Mouse (Mus musculus) granulocyte monocyte progenitor cell, adult 5-6 weeks (primary cell): ENCODE data around the gene Itga9. TPM values are rescaled to one million over a fixed set of nuclear protein-coding genes. Genes with fewer than 3 reads are reported as not detected.
A peak's percentile ranks its signal among the peaks of the same experiment; 100 is the strongest.

ENCODE experiments used
- ATAC-seq: replicated peaks from 2 replicates; pipeline ENCODE4 v1.8.0; 2016; ENCODE audit warnings: mild to moderate bottlenecking, moderate TSS enrichment, inconsistent platforms; ENCODE audit not compliant: poor library complexity, severe bottlenecking
- total RNA-seq, 2 experiments: library from RNA; stranded (forward) in 1 of 2; stranded (reverse) in 1 of 2; fragments of 200-712, 200-1000 nt in 1 of 2; fragments of >200 nt in 1 of 2; fragmentation: Nextera tagmentation in 1 of 2; gene quantifications; 2 replicates each; pipeline ENCODE4 v1.2.3; 2014 to 2017

The Itga9 gene
- total RNA-seq, 2 experiments from 2014 or later: 0.26 TPM; not detected in 1

DNA sequence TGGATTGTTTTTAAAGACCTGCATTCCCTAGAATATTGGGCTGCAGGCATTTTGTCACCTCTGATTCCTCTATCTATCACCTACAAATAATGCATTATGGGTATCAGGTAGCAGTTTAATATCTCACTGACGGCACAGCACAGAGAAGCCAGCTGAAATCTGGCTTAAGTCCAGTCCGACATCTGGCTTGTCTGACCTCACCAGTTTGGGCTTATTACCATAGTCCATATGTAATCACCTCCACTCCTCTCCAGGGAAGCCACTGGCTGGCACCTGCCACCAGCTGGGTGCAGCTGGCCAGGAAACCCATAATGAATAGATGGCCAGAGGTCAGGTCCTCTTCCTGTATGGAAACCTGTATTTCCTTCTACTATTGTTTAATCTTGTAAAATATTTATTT lies 284.2 kb downstream of the Itga9 start:
- ATAC-seq: no peak

DNA sequence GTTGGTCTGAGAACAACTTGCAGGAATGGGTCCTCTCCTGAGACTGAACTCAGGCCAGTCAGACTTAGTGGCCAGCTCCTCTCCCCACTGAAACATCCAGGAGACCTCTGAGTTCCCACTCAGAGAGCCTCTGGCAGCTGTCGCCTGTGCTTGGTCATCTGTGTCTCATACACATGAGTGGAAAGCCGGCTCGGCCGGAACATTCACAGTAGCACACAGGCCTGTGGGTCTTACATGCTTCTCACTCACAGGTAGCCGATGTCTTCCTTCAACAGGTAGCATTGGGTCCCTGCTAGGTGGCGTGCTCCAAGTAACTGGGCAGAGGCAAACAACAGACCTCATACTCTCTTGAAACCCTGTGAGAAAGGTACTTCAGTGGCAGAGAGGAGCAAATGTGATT lies 284.6 kb downstream of the Itga9 start:
- ATAC-seq: no peak

DNA sequence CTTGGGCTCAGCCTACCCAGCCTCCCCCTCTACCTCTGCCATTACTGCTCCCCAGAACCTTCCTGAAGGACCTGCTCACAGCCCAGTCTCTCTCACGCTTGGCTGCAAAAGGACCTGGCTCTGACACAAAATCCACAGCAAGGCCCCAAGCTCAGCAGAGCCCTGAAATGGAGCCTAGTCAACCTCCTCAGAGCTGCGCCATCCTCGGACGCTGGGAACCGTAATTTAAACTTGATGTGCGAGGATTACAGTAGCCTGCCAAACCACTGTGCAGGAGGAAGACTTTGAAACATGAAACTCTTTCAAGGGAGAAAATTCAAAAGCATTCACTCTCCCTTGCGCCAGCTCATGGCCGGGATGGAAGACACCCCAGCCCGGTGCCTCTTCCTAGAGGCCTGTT lies 285.1 kb downstream of the Itga9 start:
- no peak for ATAC-seq

GRCm38 (mm10) chr9:118895101-118895500 lies 288.6 kb downstream of the Itga9 start:
- ATAC-seq: no peak

GRCm38 (mm10) chr9:118900677-118901076 lies 294.2 kb downstream of the Itga9 start:
- ATAC-seq: no peak

GRCm38 (mm10) chr9:118901917-118902316 lies 295.4 kb downstream of the Itga9 start:
- no peak for ATAC-seq

DNA sequence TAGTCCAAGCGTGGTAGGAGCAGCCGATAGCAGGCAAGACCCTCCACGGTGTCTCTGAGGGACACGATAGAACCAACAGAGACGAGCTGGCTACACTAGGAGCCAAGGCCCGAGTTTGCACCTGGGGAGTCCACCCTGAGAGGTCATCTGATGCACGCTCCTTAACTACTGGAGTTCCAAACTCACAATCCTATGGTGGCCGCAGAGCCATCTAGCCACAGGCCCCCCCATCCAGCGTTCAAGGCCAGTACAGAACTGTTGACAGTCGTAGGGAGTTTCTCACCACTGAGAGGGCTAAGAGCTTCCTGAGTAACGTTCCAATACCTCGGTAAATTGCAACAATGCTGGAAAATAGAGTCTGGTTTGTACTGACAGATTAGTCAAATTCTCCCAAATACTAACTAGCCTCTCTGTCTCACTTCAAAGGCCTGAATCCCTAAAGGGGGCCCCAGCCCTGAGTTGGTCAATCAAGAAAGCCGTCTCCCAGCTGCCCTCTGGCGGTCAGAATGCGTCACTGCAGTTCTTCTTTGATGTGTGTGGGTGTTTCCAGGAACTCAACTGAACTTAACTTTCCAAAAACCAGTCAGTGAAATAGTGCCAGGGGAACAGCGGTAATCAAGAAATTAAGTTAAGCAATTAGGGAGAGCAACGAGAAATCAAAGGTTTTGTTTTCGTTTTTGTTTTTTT lies 301.6 kb downstream of the Itga9 start:
- ATAC-seq: peak; percentile 49

DNA sequence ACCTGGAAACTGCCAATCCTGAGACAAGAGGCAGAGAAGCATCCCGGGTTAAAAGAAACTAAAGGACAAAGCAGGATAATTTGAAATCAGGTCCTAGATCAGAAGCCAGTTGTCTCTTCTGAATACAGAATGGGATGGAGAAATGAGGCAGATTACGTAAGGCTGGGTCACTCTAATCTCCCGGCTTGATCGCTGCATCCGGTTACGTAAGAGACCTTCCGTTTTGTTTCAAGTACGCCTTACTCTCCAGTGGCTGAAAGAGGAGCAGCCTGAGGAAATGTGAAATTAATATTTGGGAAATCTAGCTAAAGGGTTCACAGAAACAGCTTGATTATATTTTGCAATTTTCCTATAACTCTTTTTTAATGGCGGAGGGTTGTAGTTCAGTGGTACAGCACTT lies 306.6 kb downstream of the Itga9 start:
- peak; percentile 94 for ATAC-seq

GRCm38 (mm10) chr9:118913613-118914012 lies 307.1 kb downstream of the Itga9 start:
- ATAC-seq: no peak

- no peak for ATAC-seq
These were observed 308.1 kb downstream of the Itga9 start for GRCm38 (mm10) chr9:118914589-118914988.

- ATAC-seq: no peak
These were observed 308.8 kb downstream of the Itga9 start for GRCm38 (mm10) chr9:118915290-118915689.

DNA sequence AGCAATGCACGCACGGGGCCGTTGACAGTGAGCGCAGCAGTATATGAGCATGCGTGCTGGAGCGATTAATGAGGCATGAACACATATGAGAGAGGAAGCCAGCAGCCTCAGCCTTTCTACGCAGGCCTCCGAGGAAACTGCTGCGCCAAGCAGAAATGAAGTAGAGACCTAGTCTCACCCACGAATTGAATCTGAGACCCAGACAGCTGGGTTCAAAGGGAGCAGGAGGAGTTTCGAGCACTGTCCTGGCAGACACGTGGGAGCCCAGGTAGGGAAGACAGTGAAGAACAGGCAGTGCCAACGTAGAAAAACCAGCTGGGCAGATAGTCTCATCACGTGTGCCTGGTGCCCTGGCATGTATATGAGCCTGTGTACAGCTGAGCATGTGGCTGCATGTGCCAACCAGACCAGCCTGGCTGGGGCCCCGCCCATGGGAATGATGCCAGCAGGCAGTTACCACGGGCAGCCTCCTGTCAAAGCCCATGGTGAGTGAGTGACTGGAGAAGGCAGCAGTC lies 313.2 kb downstream of the Itga9 start:
- ATAC-seq: peak; percentile 38

DNA sequence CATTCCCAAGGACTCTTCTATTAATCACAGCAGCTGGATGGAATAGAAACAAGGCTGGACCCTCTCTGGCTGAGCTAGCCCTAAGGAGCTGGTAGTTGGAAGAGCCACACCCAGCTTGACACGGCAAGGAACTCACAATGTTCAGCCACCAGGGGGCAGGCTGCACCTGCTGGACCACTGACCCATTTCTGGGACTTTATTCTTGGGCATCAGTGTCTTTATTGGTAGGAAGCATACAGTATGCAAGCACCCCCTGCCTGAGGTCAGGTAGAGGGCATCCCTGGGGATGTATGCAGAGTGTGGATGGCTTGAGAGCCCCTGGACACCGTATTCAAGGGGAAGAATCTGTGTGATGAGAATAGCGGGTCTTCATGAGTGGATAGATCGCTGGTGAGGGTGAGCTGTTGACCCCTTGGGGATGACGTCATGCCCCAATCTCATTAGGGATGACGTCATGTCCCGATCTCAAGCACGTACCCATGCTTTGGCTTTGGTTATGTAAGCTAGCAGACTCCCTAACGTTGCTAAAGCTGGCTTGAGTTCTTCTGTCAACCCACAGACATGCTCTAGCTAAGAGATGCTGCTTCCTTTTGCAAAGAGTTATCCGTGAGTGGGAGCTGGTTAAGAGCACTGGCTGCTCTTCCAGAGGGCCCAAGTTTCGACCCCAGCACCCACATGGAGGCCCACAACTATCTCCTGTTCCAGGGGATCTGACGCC lies 314.5 kb downstream of the Itga9 start:
- ATAC-seq: peak; percentile 41

DNA sequence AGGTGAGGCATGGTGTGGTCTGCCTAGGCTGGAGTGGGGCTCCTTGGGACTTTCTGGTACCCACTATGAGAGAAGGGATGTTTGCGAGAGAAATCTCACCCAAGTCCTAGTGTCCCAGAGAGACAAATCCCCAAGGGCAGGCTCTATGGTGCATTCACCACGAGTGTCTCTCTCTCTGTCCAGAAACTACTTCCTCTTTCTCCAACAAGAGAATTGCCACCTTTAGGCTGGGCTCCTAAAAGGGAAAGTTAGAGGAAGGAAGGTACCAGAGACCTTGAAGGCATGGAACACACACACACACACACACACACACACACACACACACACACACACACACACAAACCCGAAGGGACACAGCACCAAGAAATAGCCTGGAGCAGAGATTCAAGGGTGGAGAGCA lies 315.4 kb downstream of the Itga9 start:
- peak; percentile 18; the same call in 1 of the 2 replicates for ATAC-seq

DNA sequence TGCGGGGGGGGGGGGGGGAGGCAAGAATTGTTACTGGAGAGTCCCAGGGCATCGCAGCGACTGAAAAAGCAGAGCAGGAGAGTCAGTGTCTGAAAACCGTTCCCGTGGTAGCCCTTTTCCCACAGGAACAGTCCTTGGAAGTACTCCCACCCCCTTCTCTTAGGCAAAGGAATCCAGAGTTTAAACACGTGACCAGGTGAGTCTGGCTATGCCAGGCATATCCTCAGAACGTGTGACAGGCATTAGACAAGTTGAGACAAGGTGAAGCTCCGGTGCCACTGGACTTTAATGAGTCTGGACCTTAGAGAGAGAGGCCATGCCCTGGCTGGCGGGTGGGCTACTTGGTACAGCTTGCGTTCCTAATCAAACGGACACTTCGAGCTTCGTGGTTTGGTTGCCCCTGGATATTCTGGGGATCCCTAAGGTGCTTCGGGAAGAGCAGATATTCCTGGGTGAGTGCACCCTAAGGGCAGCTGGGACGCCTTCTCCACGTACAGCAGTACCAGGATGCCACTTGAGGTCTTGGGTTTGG lies 318.1 kb downstream of the Itga9 start:
- ATAC-seq: no peak

GRCm38 (mm10) chr9:118925286-118926110 lies 319.0 kb downstream of the Itga9 start:
- peak; percentile 59 for ATAC-seq

- peak; percentile 10; the same call in 1 of the 2 replicates for ATAC-seq
These were observed 319.7 kb downstream of the Itga9 start, which contains the start of gene Ctdspl for GRCm38 (mm10) chr9:118926111-118926650. TSS of gene Ctdspl (plus strand) at chr9:118926453.

DNA sequence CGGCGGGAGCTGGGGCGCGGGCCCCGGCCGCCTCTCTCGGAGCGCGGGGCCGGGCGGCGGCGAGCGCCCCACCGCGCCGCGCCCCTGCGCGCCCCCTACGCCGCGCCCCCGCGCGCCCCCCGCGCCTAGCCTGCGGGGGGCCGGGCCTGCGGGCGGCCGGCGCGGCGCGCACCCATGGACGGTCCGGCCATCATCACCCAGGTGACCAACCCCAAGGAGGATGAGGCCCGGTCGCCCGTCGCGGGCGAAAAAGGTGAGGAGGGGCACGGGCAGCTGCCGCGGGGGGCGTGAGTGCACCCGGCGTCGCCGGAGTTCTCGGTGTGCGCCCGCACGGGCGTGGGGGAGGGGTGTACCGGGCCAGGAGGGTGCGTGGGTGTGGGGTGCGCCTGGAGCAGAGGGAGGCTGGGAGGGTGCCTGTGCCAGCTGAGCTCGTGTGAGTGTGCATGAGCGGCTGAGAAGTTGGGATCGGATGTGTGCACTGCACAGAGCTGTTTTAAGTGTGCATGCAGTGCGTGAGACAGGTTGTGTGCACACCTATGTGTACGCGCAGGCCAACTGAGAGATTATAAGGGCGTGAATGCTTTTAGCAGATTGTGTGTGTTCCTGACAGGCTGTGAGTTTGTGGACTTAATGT lies 320.3 kb downstream of the Itga9 start:
- no peak for ATAC-seq

- ATAC-seq: peak; percentile 76
These were observed 321.0 kb downstream of the Itga9 start for GRCm38 (mm10) chr9:118927501-118927900.

GRCm38 (mm10) chr9:118928007-118928406 lies 321.5 kb downstream of the Itga9 start:
- 0 out of 2 replicates have a peak, but pooled peaks have one; percentile 0 for ATAC-seq
